Mouse (Mus musculus): ENCODE measurements around the gene Nol4l. TPM values are rescaled to one million over a fixed set of nuclear protein-coding genes. Genes with fewer than 3 reads are reported as not detected.
A peak's percentile ranks its signal among the peaks of the same experiment; 100 is the strongest.

The Nol4l gene
- polyA plus RNA-seq, 1 experiment from 2014 or later = 27.9 TPM

- ATAC-seq (replicated peaks; ENCODE audit: low FRiP score, low TSS enrichment, low read depth) (peak; percentile 61), DNase-seq (ENCODE audit: low spot score) (no peak)
- Histone ChIP-seq H3K36me3 (ENCODE audit: control insufficient read depth, insufficient read depth, low read length) (peaks cover 38% of the 10 kb centered on the region), H3K4me3 (ENCODE audit: low read depth, low read length) (no peak overlapping the region), H3K27me3 (replicated peaks; ENCODE audit: control insufficient read depth, insufficient read depth, low read length) (no peaks in the 10 kb centered on the region), H3K4me2 (ENCODE audit: low read length) (no peak overlapping the region), H3K4me1 (replicated peaks; ENCODE audit: control insufficient read depth, insufficient read depth, low read length) (peaks cover 54% of the 10 kb centered on the region), H3K9ac (ENCODE audit: low read length) (no peak overlapping the region), H3K9me3 (ENCODE audit: control insufficient read depth, low read length) (no peaks in the 10 kb centered on the region), H3K27ac (ENCODE audit: low read depth) (peak overlapping the region; percentile 79)
- 62% methylated on average over 4 of the region's 4 CpGs for WGBS
These were observed 104.5 kb downstream of the Nol4l start for GRCm38 (mm10) chr2:153425124-153425844.

DNA sequence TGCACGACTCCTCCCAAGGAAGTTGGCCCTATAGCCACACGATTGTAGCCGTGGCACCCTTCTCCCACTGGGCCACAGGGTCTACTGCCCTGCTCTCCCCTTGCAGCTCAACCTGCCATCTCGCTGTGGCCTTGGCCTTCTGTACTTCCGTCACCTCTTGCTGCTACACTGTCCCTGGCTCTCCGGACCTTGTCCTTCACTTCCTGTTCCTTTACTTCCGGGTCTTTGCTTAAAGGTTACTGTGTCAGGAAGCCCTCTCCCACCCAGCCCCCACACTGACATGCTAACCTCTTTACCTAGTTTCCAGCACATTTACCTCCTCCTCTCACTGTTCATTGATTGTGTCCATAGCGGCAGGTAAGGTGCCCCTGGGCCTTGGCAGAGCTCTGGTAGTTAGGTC lies 105.2 kb downstream of the Nol4l start:
- H3K4me3 ChIP-seq (ENCODE audit: low read depth, low read length) = no peak overlapping the region
- 72% methylated on average over 8 of the region's 8 CpGs for WGBS
- H3K9me3 ChIP-seq (ENCODE audit: control insufficient read depth, low read length) = no peaks in the 10 kb centered on the region
- H3K9ac ChIP-seq (ENCODE audit: low read length) = no peak overlapping the region
- H3K4me1 ChIP-seq (replicated peaks; ENCODE audit: control insufficient read depth, insufficient read depth, low read length) = peaks cover 54% of the 10 kb centered on the region
- peaks cover 43% of the 10 kb centered on the region for H3K36me3 ChIP-seq (ENCODE audit: control insufficient read depth, insufficient read depth, low read length)
- H3K4me2 ChIP-seq (ENCODE audit: low read length) = no peak overlapping the region
- H3K27me3 ChIP-seq (replicated peaks; ENCODE audit: control insufficient read depth, insufficient read depth, low read length) = no peaks in the 10 kb centered on the region
- H3K27ac ChIP-seq (ENCODE audit: low read depth) = peak overlapping the region; percentile 79
- ATAC-seq (replicated peaks; ENCODE audit: low FRiP score, low TSS enrichment, low read depth) (no peak), DNase-seq (ENCODE audit: low spot score) (no peak)

DNA sequence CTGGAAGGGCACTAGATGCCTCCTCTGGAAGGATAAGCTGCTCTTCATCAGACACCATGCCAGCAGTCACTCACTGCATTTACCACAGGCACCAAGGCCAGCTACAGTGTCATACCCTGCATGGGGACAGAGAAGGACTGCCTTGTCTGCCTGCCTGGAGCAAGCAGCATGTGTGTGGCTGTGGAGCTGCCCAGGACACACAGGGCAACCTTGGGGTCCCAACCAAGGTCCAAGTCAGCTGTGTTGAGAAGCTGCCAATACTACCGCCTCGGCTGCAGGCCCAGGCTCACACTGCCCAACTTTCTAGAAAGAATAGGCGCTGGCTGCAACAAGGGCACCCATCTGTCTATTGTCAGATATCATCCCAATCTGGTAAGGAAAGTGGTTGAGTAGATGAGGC lies 106.7 kb downstream of the Nol4l start:
- ATAC-seq (replicated peaks; ENCODE audit: low FRiP score, low TSS enrichment, low read depth) (no peak), DNase-seq (ENCODE audit: low spot score) (no peak)
- Histone ChIP-seq H3K9me3 (ENCODE audit: control insufficient read depth, low read length) (no peaks in the 10 kb centered on the region), H3K4me1 (replicated peaks; ENCODE audit: control insufficient read depth, insufficient read depth, low read length) (peaks cover 45% of the 10 kb centered on the region), H3K36me3 (ENCODE audit: control insufficient read depth, insufficient read depth, low read length) (peaks cover 44% of the 10 kb centered on the region), H3K4me3 (ENCODE audit: low read depth, low read length) (no peak overlapping the region), H3K4me2 (ENCODE audit: low read length) (no peak overlapping the region), H3K9ac (ENCODE audit: low read length) (no peak overlapping the region), H3K27ac (ENCODE audit: low read depth) (no peak overlapping the region), H3K27me3 (replicated peaks; ENCODE audit: control insufficient read depth, insufficient read depth, low read length) (no peaks in the 10 kb centered on the region)
- WGBS = 79% methylated on average over 3 of the region's 3 CpGs

DNA sequence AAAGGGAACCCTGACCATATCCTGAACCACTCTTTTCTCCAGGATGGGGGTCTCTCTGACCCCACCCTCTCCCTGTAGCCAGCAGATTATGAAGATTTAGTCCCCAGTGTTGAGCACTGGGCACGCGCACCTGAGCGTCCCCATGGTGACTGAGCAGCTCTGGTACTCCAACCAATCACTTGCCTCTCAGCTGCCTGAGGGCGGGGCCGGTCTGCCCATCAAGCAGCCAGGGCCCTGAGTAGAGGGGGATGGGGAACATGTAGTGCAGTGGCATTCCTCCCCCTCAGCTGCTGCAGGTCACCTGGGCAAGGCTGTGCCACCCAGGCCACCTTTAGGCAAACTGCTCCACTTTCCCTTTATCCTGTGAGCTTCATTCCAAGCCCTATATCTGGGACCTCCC lies 107.7 kb downstream of the Nol4l start:
- 34% methylated on average over 5 of the region's 5 CpGs for WGBS
- no peak for ATAC-seq (replicated peaks; ENCODE audit: low FRiP score, low TSS enrichment, low read depth)
- H3K4me3 ChIP-seq (ENCODE audit: low read depth, low read length) = no peak overlapping the region
- no peak overlapping the region for H3K27ac ChIP-seq (ENCODE audit: low read depth)
- H3K36me3 ChIP-seq (ENCODE audit: control insufficient read depth, insufficient read depth, low read length) = peaks cover 52% of the 10 kb centered on the region
- H3K9ac ChIP-seq (ENCODE audit: low read length) = no peak overlapping the region
- H3K27me3 ChIP-seq (replicated peaks; ENCODE audit: control insufficient read depth, insufficient read depth, low read length) = no peaks in the 10 kb centered on the region
- H3K4me1 ChIP-seq (replicated peaks; ENCODE audit: control insufficient read depth, insufficient read depth, low read length) = peaks cover 40% of the 10 kb centered on the region
- H3K9me3 ChIP-seq (ENCODE audit: control insufficient read depth, low read length) = no peaks in the 10 kb centered on the region
- DNase-seq (ENCODE audit: low spot score) = no peak
- no peak overlapping the region for H3K4me2 ChIP-seq (ENCODE audit: low read length)

DNA sequence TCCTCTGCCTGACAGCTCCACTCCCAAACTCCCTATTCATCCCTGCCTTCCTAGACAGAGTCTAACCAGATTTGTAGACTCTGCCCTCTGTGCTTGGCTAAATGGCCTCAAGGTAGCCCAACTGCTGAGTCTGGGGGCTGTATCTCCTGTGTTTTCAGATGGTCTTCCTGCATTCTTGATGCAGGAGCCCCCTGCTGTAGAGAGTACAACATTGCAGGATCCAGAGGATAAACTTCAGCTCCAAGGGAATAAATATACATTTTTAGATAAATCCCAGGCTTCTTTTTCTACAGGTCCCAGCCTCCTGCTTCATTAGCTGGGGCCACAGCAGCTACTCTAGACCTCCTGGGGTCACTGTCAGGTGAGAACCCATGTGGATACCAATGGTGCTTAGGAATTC lies 108.5 kb downstream of the Nol4l start:
- Histone ChIP-seq H3K27me3 (replicated peaks; ENCODE audit: control insufficient read depth, insufficient read depth, low read length) (no peaks in the 10 kb centered on the region), H3K9me3 (ENCODE audit: control insufficient read depth, low read length) (no peaks in the 10 kb centered on the region), H3K4me2 (ENCODE audit: low read length) (no peak overlapping the region), H3K36me3 (ENCODE audit: control insufficient read depth, insufficient read depth, low read length) (peaks cover 60% of the 10 kb centered on the region), H3K9ac (ENCODE audit: low read length) (no peak overlapping the region), H3K4me3 (ENCODE audit: low read depth, low read length) (no peak overlapping the region), H3K27ac (ENCODE audit: low read depth) (no peak overlapping the region), H3K4me1 (replicated peaks; ENCODE audit: control insufficient read depth, insufficient read depth, low read length) (peaks cover 35% of the 10 kb centered on the region)
- DNase-seq (ENCODE audit: low spot score) (no peak), ATAC-seq (replicated peaks; ENCODE audit: low FRiP score, low TSS enrichment, low read depth) (no peak)

- no peak for ATAC-seq (replicated peaks; ENCODE audit: low FRiP score, low TSS enrichment, low read depth)
- peaks cover 11% of the 10 kb centered on the region; the same call in 1 of the 2 replicates for H3K4me1 ChIP-seq (replicated peaks; ENCODE audit: control insufficient read depth, insufficient read depth, low read length)
- H3K4me3 ChIP-seq (ENCODE audit: low read depth, low read length) = no peak overlapping the region
- no peak overlapping the region for H3K9ac ChIP-seq (ENCODE audit: low read length)
- no peaks in the 10 kb centered on the region for H3K9me3 ChIP-seq (ENCODE audit: control insufficient read depth, low read length)
- peaks cover 80% of the 10 kb centered on the region for H3K36me3 ChIP-seq (ENCODE audit: control insufficient read depth, insufficient read depth, low read length)
- no peak overlapping the region for H3K27ac ChIP-seq (ENCODE audit: low read depth)
- DNase-seq (ENCODE audit: low spot score) = no peak
- no peaks in the 10 kb centered on the region for H3K27me3 ChIP-seq (replicated peaks; ENCODE audit: control insufficient read depth, insufficient read depth, low read length)
- no peak overlapping the region for H3K4me2 ChIP-seq (ENCODE audit: low read length)
- 88% methylated on average over 1 of the region's 1 CpGs for WGBS
These were observed 111.4 kb downstream of the Nol4l start for GRCm38 (mm10) chr2:153418381-153418780.

DNA sequence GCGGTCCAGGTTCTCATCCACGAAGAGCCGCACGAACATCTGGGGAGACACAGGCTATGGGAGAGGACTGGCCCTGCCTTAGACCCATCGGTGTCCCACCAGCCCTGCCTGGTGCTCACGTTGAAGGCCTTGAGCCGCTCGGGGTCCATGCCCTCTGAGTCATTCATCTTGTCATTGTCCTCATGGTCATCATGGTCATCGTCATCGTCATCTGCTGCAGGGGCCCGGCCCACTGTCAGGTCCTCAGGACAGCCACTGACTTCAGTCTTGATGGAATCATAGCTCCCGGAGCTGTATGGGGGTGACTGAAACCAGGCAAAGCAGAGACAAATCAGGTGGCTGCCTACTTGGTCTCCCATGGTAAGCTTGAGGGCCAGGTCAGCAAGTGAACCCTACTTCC lies 111.9 kb downstream of the Nol4l start:
- Histone ChIP-seq H3K4me1 (replicated peaks; ENCODE audit: control insufficient read depth, insufficient read depth, low read length) (peaks cover 8% of the 10 kb centered on the region; the same call in 1 of the 2 replicates), H3K27me3 (replicated peaks; ENCODE audit: control insufficient read depth, insufficient read depth, low read length) (no peaks in the 10 kb centered on the region), H3K27ac (ENCODE audit: low read depth) (no peak overlapping the region), H3K9ac (ENCODE audit: low read length) (no peak overlapping the region), H3K36me3 (ENCODE audit: control insufficient read depth, insufficient read depth, low read length) (peaks cover 84% of the 10 kb centered on the region), H3K9me3 (ENCODE audit: control insufficient read depth, low read length) (no peaks in the 10 kb centered on the region), H3K4me3 (ENCODE audit: low read depth, low read length) (no peak overlapping the region), H3K4me2 (ENCODE audit: low read length) (no peak overlapping the region)
- WGBS = 93% methylated on average over 12 of the region's 12 CpGs
- no peak for ATAC-seq (replicated peaks; ENCODE audit: low FRiP score, low TSS enrichment, low read depth)
- DNase-seq (ENCODE audit: low spot score) = no peak

DNA sequence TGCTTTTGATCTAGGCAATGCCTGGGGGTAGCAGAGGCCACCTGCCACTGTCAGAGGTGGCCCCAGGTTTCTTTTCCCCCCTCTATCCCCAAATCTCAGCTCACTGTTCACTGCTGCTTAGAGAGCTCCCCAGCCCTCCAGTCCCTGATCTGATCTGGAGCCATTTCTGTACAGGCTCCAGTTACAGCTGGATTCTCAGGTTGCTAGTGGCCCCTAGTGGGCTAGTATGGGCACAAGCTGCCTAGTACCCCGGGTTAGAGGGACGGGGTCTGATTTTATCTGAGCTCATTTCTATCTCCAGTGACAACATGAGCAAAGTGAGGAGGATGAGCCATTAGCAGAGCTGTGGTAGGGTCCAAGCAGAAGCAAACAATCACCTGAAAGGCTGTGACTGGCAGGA lies 115.2 kb downstream of the Nol4l start:
- Histone ChIP-seq H3K36me3 (ENCODE audit: control insufficient read depth, insufficient read depth, low read length) (peaks cover 99% of the 10 kb centered on the region), H3K4me1 (replicated peaks; ENCODE audit: control insufficient read depth, insufficient read depth, low read length) (0 out of 2 replicates have a peak, but pooled peaks cover 6% of the 10 kb centered on the region), H3K4me3 (ENCODE audit: low read depth, low read length) (no peak overlapping the region), H3K27ac (ENCODE audit: low read depth) (no peak overlapping the region), H3K4me2 (ENCODE audit: low read length) (no peak overlapping the region), H3K9me3 (ENCODE audit: control insufficient read depth, low read length) (no peaks in the 10 kb centered on the region), H3K9ac (ENCODE audit: low read length) (no peak overlapping the region), H3K27me3 (replicated peaks; ENCODE audit: control insufficient read depth, insufficient read depth, low read length) (no peaks in the 10 kb centered on the region)
- DNase-seq (ENCODE audit: low spot score) (no peak), ATAC-seq (replicated peaks; ENCODE audit: low FRiP score, low TSS enrichment, low read depth) (0 out of 2 replicates have a peak, but pooled peaks have one; percentile 30)
- WGBS = 42% methylated on average over 2 of the region's 2 CpGs

- H3K36me3 ChIP-seq (ENCODE audit: control insufficient read depth, insufficient read depth, low read length) = peaks cover 98% of the 10 kb centered on the region
These were observed 117.2 kb downstream of the Nol4l start for GRCm38 (mm10) chr2:153412563-153412962.

More at GRCm38 (mm10) chr2:153412563-153412962, 117.2 kb downstream of the Nol4l start:
- Histone ChIP-seq H3K9me3 (ENCODE audit: control insufficient read depth, low read length) (no peaks in the 10 kb centered on the region), H3K4me3 (ENCODE audit: low read depth, low read length) (no peak overlapping the region), H3K9ac (ENCODE audit: low read length) (no peak overlapping the region), H3K4me2 (ENCODE audit: low read length) (no peak overlapping the region), H3K27ac (ENCODE audit: low read depth) (no peak overlapping the region), H3K4me1 (replicated peaks; ENCODE audit: control insufficient read depth, insufficient read depth, low read length) (0 out of 2 replicates have a peak, but pooled peaks cover 6% of the 10 kb centered on the region), H3K27me3 (replicated peaks; ENCODE audit: control insufficient read depth, insufficient read depth, low read length) (no peaks in the 10 kb centered on the region)
- WGBS = 54% methylated on average over 6 of the region's 6 CpGs
- no peak for ATAC-seq (replicated peaks; ENCODE audit: low FRiP score, low TSS enrichment, low read depth)
- no peak for DNase-seq (ENCODE audit: low spot score)

Data from intestine, embryonic 14.5 days (tissue).